Mouse (Mus musculus): Measurements from ENCODE around the gene Mesp2.

Gene Mesp2

GRCm38 (mm10) chr7:79861794-79862193 lies 51.3 kb downstream of the Mesp2 start:
- in situ Hi-C loops (cut with MseI, MboI), result no loop called here
